Mouse (Mus musculus): Measurements from ENCODE around the gene Ly86. TPM values are rescaled to one million over a fixed set of nuclear protein-coding genes. Genes with fewer than 3 reads are reported as not detected.
A peak's percentile ranks its signal among the peaks of the same experiment; 100 is the strongest.

The Ly86 gene
- polyA plus RNA-seq, 1 experiment from 2014 or later, result 5.3 TPM

GRCm38 (mm10) chr13:37312222-37312928 is 32.6 kb upstream of the Ly86 start:
- WGBS, result 3% methylated on average over 25 of the region's 25 CpGs
- Histone ChIP-seq H3K27me3 (ENCODE audit: control insufficient read depth, insufficient read depth, low read length) (no peaks in the 10 kb centered on the region), H3K9ac (ENCODE audit: low read length) (peak overlapping the region; percentile 61)

GRCm38 (mm10) chr13:37312951-37313350 is 32.1 kb upstream of the Ly86 start:
- Histone ChIP-seq H3K4me1 (ENCODE audit: control insufficient read depth, insufficient read depth, low read length) (peaks cover 5% of the 10 kb centered on the region), H3K27ac (ENCODE audit: low read depth, low read length) (no peak overlapping the region), H3K36me3 (ENCODE audit: control insufficient read depth, insufficient read depth, low read length) (no peaks in the 10 kb centered on the region), H3K9me3 (ENCODE audit: control insufficient read depth, low read length) (no peaks in the 10 kb centered on the region), H3K4me3 (ENCODE audit: low read depth, low read length) (no peak overlapping the region), H3K4me2 (ENCODE audit: low read depth) (no peak overlapping the region), H3K27me3 (ENCODE audit: control insufficient read depth, insufficient read depth, low read length) (no peaks in the 10 kb centered on the region), H3K9ac (ENCODE audit: low read length) (no peak overlapping the region)
- DNase-seq (ENCODE audit: low spot score), result no peak
- ATAC-seq (ENCODE audit: insufficient read depth, low FRiP score, low TSS enrichment), result no peak
- WGBS, result 28% methylated on average over 4 of the region's 4 CpGs

More at GRCm38 (mm10) chr13:37312222-37312928, 32.6 kb upstream of the Ly86 start:
- Histone ChIP-seq H3K4me2 (ENCODE audit: low read depth) (peak overlapping the region; percentile 68), H3K36me3 (ENCODE audit: control insufficient read depth, insufficient read depth, low read length) (no peaks in the 10 kb centered on the region), H3K9me3 (ENCODE audit: control insufficient read depth, low read length) (no peaks in the 10 kb centered on the region), H3K27ac (ENCODE audit: low read depth, low read length) (peak overlapping the region; percentile 72), H3K4me1 (ENCODE audit: control insufficient read depth, insufficient read depth, low read length) (peaks cover 5% of the 10 kb centered on the region), H3K4me3 (ENCODE audit: low read depth, low read length) (peak overlapping the region; percentile 31)
- ATAC-seq (ENCODE audit: insufficient read depth, low FRiP score, low TSS enrichment) (peak; percentile 93), DNase-seq (ENCODE audit: low spot score) (peak; percentile 92)

DNA sequence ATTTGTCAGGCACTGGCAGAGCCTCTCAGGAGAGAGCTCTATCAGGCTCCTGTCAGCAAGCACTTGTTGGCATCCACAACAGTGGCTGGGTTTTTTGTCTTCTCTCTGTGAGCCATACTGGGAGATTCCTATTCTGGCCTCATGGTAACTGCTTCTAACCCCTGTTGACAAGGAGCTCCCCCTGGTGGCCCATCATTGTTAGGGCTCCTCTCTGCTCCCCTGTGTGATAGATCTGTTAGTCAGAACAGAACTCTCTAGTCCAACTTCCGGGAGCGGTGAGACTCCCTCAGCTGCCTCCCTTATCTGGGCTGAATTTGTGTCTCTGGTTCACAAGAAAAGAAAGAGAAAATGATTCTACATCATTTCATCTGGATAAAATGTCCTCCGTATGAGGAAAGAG is 19.5 kb upstream of the Ly86 start:
- DNase-seq (ENCODE audit: low spot score) (peak; percentile 43), ATAC-seq (ENCODE audit: insufficient read depth, low FRiP score, low TSS enrichment) (no peak)

DNA sequence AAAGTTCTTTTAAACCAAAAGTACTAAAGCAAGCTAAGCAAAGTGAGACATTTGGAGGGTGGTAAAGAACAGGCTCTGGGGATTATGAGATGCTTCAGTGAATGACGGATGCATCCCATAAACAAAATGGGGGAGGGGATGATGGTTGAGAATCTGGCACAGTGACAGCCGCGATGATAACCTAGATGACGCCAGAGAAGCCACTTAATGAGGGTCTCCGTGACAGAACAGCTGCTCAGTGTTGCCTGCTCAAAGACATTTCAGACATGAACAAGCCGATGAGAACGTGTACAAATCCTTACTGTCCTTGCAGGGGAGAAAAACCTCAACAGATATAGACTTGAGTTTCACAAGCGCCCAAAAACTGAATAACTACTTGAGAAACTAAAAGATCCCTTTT is 15.3 kb upstream of the Ly86 start:
- DNase-seq (ENCODE audit: low spot score) (no peak), ATAC-seq (ENCODE audit: insufficient read depth, low FRiP score, low TSS enrichment) (no peak)
- Histone ChIP-seq H3K4me1 (ENCODE audit: control insufficient read depth, insufficient read depth, low read length) (no peaks in the 10 kb centered on the region), H3K9ac (ENCODE audit: low read length) (no peak overlapping the region), H3K4me3 (ENCODE audit: low read depth, low read length) (no peak overlapping the region), H3K36me3 (ENCODE audit: control insufficient read depth, insufficient read depth, low read length) (no peaks in the 10 kb centered on the region), H3K4me2 (ENCODE audit: low read depth) (no peak overlapping the region), H3K27ac (ENCODE audit: low read depth, low read length) (no peak overlapping the region), H3K27me3 (ENCODE audit: control insufficient read depth, insufficient read depth, low read length) (no peaks in the 10 kb centered on the region), H3K9me3 (ENCODE audit: control insufficient read depth, low read length) (no peaks in the 10 kb centered on the region)
- 79% methylated on average over 8 of the region's 8 CpGs for WGBS

More for the DNA sequence above, 19.5 kb upstream of the Ly86 start:
- WGBS, result 93% methylated on average over 3 of the region's 3 CpGs
- Histone ChIP-seq H3K4me2 (ENCODE audit: low read depth) (no peak overlapping the region), H3K36me3 (ENCODE audit: control insufficient read depth, insufficient read depth, low read length) (no peaks in the 10 kb centered on the region), H3K4me1 (ENCODE audit: control insufficient read depth, insufficient read depth, low read length) (no peaks in the 10 kb centered on the region), H3K9me3 (ENCODE audit: control insufficient read depth, low read length) (no peaks in the 10 kb centered on the region), H3K27ac (ENCODE audit: low read depth, low read length) (no peak overlapping the region), H3K27me3 (ENCODE audit: control insufficient read depth, insufficient read depth, low read length) (no peaks in the 10 kb centered on the region), H3K4me3 (ENCODE audit: low read depth, low read length) (no peak overlapping the region), H3K9ac (ENCODE audit: low read length) (no peak overlapping the region)

DNA sequence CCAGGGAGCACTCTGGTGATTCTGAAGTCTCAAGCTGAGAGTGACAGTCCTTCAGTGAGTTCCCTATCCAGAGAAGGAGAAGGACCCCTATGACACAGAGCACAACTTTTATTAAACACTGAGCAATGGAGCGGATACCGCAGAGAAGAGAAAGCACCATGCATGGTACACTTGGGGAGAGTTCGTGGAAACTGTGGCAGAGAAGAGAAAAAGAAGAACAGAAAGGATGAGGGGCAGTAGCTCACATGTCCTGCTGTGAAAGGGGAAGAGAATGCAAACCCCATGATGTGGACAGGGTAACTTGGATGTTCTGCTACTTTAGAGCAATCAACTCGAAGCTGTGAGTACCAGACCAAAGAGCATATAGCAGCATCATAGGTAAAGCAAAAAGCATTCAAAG is 14.0 kb upstream of the Ly86 start:
- no peak overlapping the region for H3K4me3 ChIP-seq (ENCODE audit: low read depth, low read length)
- DNase-seq (ENCODE audit: low spot score) (no peak), ATAC-seq (ENCODE audit: insufficient read depth, low FRiP score, low TSS enrichment) (no peak)
- 85% methylated on average over 4 of the region's 4 CpGs for WGBS
- no peaks in the 10 kb centered on the region for H3K9me3 ChIP-seq (ENCODE audit: control insufficient read depth, low read length)
- H3K36me3 ChIP-seq (ENCODE audit: control insufficient read depth, insufficient read depth, low read length), result no peaks in the 10 kb centered on the region
- H3K4me2 ChIP-seq (ENCODE audit: low read depth), result no peak overlapping the region
- no peaks in the 10 kb centered on the region for H3K27me3 ChIP-seq (ENCODE audit: control insufficient read depth, insufficient read depth, low read length)
- H3K9ac ChIP-seq (ENCODE audit: low read length), result no peak overlapping the region
- H3K27ac ChIP-seq (ENCODE audit: low read depth, low read length), result no peak overlapping the region
- H3K4me1 ChIP-seq (ENCODE audit: control insufficient read depth, insufficient read depth, low read length), result no peaks in the 10 kb centered on the region

DNA sequence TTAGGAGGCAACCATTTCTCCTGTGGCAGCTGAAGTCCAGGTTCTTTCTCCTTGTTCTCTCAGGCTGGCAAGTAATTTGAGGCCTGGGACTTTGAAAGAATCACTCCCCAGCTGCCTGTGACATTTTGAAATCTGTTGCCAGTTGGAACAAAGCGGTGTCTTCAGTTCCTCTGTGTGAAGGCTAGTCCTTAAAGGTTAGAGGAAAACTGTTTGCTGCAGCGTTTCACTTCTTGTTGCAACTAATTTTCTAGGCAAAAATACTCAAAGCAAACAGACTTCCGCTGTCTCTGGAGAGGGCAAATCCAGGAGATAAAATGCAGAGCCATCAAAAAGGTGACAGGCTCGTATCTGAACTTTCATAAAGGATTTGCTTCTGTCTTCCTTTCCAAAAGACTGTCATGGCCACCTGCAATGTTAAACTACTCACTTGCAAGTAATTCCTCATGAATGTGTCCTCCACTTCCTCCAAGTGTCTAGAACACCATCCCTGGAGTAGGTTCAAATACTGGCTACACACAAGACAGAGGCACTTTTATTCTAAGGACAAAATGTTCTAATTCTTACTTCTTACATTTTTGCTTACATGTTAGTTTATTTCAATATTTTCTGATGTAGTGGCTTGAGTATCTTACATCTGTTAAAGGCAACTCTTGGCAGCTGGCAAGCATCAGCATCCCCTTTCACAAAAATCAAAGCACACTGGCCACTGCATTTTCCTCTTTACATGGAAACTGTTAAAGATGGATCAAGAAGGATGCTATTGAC is 12.0 kb upstream of the Ly86 start:
- H3K9me3 ChIP-seq (ENCODE audit: control insufficient read depth, low read length), result no peaks in the 10 kb centered on the region
- no peak for ATAC-seq (ENCODE audit: insufficient read depth, low FRiP score, low TSS enrichment)
- H3K27ac ChIP-seq (ENCODE audit: low read depth, low read length), result no peak overlapping the region
- no peak overlapping the region for H3K4me3 ChIP-seq (ENCODE audit: low read depth, low read length)
- DNase-seq (ENCODE audit: low spot score), result no peak
- H3K9ac ChIP-seq (ENCODE audit: low read length), result no peak overlapping the region
- no peaks in the 10 kb centered on the region for H3K36me3 ChIP-seq (ENCODE audit: control insufficient read depth, insufficient read depth, low read length)
- WGBS, result 82% methylated on average over 4 of the region's 4 CpGs
- no peak overlapping the region for H3K4me2 ChIP-seq (ENCODE audit: low read depth)
- H3K4me1 ChIP-seq (ENCODE audit: control insufficient read depth, insufficient read depth, low read length), result no peaks in the 10 kb centered on the region
- no peaks in the 10 kb centered on the region for H3K27me3 ChIP-seq (ENCODE audit: control insufficient read depth, insufficient read depth, low read length)

DNA sequence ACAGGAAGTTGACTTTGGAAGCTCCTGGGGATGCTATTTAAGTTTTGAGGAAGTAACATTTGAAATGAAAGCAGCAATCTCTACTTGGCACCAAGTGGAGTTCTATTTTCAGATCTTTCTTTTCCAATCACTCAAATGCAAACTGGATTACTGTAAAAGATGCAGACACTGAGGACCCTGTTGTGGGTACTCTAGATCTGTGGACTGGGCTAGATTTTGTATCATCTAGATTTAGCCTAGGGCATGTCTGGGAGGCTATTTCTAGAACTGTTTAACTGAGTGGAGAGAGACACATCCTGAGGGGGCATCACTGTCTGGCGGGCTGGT is 11.5 kb upstream of the Ly86 start:
- DNase-seq (ENCODE audit: low spot score) (no peak), ATAC-seq (ENCODE audit: insufficient read depth, low FRiP score, low TSS enrichment) (no peak)
- Histone ChIP-seq H3K4me3 (ENCODE audit: low read depth, low read length) (no peak overlapping the region), H3K9me3 (ENCODE audit: control insufficient read depth, low read length) (no peaks in the 10 kb centered on the region), H3K4me2 (ENCODE audit: low read depth) (no peak overlapping the region), H3K27ac (ENCODE audit: low read depth, low read length) (no peak overlapping the region), H3K4me1 (ENCODE audit: control insufficient read depth, insufficient read depth, low read length) (no peaks in the 10 kb centered on the region), H3K36me3 (ENCODE audit: control insufficient read depth, insufficient read depth, low read length) (no peaks in the 10 kb centered on the region), H3K9ac (ENCODE audit: low read length) (no peak overlapping the region), H3K27me3 (ENCODE audit: control insufficient read depth, insufficient read depth, low read length) (no peaks in the 10 kb centered on the region)
- 83% methylated on average over 1 of the region's 1 CpGs for WGBS

- no peaks in the 10 kb centered on the region; the same call in 1 of the 2 replicates for H3K9me3 ChIP-seq (ENCODE audit: control insufficient read depth, low read length)
- no peak overlapping the region for H3K27ac ChIP-seq (ENCODE audit: low read depth, low read length)
- H3K4me3 ChIP-seq (ENCODE audit: low read depth, low read length), result no peak overlapping the region
- no peaks in the 10 kb centered on the region for H3K4me1 ChIP-seq (ENCODE audit: control insufficient read depth, insufficient read depth, low read length)
- no peak overlapping the region for H3K9ac ChIP-seq (ENCODE audit: low read length)
- H3K27me3 ChIP-seq (ENCODE audit: control insufficient read depth, insufficient read depth, low read length), result no peaks in the 10 kb centered on the region
- H3K4me2 ChIP-seq (ENCODE audit: low read depth), result no peak overlapping the region
- DNase-seq (ENCODE audit: low spot score) (no peak), ATAC-seq (ENCODE audit: insufficient read depth, low FRiP score, low TSS enrichment) (no peak)
- 88% methylated on average over 4 of the region's 4 CpGs for WGBS
- no peaks in the 10 kb centered on the region for H3K36me3 ChIP-seq (ENCODE audit: control insufficient read depth, insufficient read depth, low read length)
Measured at GRCm38 (mm10) chr13:37337269-37337668, 7.7 kb upstream of the Ly86 start.

DNA sequence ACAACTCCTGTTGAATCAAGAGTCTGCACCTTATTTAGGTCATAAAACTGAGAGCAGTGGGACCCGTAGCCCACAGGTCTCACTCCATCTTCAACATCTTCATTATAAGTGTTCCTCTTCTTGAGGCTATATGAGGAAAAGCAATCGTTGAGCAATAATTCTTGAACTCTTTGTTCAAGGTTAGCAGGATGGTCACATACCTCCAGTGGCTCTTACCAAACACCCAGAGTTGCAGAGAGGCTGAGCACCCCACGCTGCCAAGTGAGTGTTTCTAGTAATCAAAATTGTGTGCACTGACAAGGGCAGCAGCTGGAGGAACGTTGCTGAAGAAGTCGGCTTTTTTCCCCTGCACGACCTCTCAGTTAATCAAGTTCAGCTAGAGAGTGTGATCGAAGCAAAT is 7.1 kb upstream of the Ly86 start:
- WGBS, result 87% methylated on average over 7 of the region's 7 CpGs
- Histone ChIP-seq H3K9me3 (ENCODE audit: control insufficient read depth, low read length) (no peaks in the 10 kb centered on the region; the same call in 1 of the 2 replicates), H3K9ac (ENCODE audit: low read length) (no peak overlapping the region), H3K4me2 (ENCODE audit: low read depth) (no peak overlapping the region), H3K36me3 (ENCODE audit: control insufficient read depth, insufficient read depth, low read length) (no peaks in the 10 kb centered on the region), H3K27ac (ENCODE audit: low read depth, low read length) (no peak overlapping the region), H3K4me3 (ENCODE audit: low read depth, low read length) (no peak overlapping the region), H3K27me3 (ENCODE audit: control insufficient read depth, insufficient read depth, low read length) (no peaks in the 10 kb centered on the region), H3K4me1 (ENCODE audit: control insufficient read depth, insufficient read depth, low read length) (no peaks in the 10 kb centered on the region)
- ATAC-seq (ENCODE audit: insufficient read depth, low FRiP score, low TSS enrichment) (no peak), DNase-seq (ENCODE audit: low spot score) (no peak)
